Mouse (Mus musculus) kidney, adult 18-20 months (tissue): ENCODE results near the gene Pxt1.
A peak's percentile ranks its signal among the peaks of the same experiment; 100 is the strongest.

Source experiments
- DNase-seq: peaks from one replicate; pipeline ENCODE4 v3.0.0; 2021

Gene Pxt1

DNA sequence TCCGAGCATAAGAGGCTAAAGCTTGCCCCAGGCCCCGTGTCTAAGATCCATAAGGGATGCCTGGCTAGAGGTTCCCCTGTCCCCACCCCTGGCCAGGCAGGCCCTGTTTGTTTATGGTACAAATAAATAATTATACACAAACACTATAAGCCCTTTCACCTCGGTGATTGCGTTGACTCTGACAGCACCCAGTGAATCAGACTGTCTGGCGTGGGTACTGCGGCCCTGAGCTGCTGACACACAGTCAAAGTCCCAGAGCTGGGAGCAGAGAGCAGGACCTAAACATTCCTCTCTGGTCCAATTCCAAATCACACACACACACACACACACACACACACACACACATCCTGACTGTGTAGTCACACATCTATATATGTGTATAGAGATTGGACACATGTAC, 29.7 kb downstream of the Pxt1 start:
- no peak for DNase-seq

DNA sequence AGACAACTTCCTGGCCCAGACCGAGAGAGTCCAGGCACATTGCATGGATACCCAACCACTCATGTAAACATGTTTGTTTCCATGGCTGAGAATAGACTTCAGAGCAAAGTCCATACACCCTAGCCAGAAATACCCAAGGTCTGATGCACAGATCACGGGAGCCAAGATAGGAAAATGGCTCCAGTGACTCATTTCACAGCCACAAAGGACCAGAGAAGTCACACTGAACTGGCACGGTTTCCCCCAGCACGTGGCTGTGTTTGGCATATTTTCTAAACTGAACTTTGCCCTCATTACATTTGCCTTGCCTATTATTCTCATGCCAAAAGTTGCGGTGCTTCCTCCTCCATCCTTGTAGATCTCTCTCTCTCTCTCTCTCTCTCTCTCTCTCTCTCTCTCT, 30.4 kb downstream of the Pxt1 start:
- DNase-seq, result peak; percentile 75

DNA sequence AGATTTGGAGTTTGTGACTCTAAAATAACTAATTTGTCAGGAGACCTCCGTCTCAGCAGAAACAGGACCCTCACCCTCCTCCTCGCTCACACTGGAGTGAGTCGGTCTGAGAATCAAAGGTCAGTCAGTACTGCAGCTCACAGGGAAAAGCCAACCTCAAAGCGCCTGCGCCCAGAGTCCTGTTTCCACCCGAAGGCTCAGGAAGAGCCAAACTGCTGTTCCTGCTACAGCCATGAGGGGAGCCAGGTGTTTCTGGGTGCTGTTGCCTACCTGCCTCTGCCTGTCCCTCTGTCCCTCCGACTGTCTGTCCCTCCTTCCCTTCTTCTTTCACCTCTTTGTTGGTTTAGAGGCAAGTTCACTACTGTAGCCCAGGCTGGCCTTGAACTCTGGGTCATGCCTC, 33.5 kb downstream of the Pxt1 start:
- DNase-seq, result peak; percentile 35

DNA sequence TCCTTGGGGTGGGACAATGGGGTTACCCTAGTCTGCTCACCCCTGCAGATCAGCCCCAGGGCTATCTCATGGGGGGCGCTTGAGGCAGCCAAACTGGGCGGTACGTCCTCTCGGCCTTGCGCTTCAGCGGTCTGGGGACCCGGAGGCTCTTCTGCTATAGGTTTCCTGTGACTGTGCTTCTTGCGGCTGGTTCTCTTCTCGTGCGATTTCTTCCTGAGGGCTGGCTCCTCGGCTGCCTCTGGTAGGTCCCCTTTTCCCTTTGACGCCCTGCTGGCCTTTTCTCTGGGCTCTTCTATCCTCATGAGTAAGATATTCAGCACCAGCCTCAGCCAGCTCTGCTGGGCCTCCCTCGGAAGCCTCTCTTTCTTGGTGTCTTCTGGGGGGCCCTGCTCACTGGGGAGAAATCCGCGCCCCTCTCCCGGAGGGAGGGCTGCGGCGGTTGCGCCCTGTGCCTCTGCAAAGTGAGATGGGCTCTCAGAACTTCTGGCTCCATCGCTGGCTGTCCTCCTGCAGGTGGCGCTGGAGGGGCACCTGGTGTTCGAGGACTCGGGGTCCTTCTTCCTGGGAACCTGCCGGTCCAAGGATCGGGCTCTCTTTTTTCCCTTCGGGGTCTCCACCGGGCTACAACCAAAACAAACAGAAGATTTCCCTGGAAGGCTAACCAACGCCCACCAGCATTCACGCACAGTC, 34.2 kb downstream of the Pxt1 start:
- peak; percentile 66 for DNase-seq

DNA sequence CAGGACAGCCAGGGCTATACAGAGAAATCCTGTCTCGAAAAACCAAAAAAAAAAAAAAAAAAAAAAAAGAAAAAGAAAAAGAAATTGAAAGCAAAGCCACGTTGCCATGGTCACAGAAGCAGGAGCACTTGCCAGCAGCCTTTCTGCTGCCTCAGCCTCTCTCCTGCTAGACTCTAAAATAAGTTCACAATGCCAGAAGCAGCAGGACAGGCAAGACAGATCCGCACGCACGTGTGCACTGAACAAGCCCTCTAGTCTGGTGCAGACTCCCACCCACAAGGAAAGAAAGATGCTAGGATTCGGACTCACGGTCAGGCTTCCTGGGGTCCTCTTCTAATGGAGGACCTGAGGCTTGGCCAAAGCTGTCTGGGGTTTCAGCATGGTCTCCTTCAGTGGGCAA, 35.7 kb downstream of the Pxt1 start:
- DNase-seq, result no peak

DNA sequence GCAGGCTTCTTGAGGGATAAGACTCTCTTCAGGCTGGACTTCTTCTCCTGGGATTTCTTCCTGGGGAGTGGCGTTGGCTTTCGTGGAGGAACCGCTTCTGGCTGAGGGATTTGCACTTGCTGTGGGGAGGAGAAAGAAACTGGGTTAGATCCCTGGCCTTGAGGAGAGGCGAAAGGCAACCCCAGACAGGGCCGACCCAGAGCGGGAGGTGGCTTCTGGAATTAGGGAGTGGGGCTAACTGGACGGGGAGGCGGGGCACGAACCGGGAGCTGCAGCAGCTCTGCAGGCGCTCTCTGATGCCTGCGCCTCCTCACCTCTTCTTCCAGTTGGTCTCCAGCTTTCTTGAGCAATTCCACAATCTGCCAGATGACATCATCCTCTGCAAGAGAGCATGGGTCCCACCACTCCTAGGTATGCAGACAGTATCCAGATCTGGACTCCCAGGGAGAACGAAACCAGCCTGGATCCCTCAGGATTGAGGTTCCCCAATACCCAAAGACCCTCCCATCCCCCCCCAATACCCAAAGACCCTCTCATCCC, 38.2 kb downstream of the Pxt1 start:
- no peak for DNase-seq

DNA sequence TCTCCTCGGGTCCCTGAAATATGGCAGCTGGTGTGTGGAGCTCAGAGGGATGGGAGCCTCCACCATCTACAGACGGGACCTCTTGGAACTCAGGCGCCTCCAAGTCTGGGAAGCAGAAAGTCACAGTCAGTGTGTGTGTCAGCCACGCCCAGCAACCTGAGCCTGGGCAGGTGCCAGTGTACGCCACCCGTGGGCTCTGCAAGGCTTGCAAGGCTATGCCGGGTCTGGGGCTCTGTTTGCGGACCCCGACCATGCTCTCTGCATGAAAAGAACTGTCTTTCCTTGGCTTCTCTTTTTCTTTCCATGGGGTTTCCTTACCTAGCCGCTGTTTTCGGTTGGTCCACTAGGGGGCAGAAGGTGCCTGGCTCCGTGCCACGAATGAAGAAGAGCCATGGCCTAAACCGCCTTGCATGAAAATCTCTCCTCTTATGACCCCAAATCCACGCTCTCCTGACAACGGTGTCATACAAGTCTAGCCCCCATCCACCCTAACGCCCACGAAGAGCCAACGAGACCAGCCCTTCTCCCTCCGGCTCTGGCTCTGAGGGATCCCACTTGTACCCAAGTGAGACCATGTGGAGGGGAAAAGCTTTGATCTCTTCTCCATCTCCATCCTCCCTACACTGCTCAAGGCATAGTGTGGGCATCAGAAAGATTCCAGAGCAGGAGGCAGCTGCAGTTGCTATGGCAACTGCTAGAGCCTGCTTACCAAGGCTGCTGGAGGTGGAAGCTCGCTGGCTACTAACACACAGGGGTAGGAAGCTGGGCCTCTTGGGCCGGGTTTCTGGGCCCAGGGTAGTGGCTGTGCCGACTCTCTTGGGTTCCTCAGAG, 38.9 kb downstream of the Pxt1 start:
- peak; percentile 80 for DNase-seq

DNA sequence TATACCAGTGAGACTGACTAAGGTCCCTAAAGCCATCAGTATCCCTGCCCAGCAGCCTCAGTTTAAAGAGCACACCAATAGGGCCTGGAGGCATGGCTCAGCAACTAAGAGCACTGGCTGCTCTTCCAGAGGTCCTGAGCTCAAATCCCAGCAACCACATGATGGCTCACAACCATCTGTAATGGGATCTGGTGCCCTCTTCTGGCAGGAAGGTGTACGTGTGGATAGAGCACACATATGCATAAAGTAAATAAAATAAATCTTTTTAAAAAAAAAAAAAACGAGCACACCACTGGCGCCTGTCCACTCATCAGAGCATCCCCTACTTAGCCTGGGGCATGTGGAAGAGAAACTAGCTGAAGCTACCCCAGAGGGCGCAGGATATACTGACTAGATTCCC, 42.1 kb downstream of the Pxt1 start:
- DNase-seq, result no peak

DNA sequence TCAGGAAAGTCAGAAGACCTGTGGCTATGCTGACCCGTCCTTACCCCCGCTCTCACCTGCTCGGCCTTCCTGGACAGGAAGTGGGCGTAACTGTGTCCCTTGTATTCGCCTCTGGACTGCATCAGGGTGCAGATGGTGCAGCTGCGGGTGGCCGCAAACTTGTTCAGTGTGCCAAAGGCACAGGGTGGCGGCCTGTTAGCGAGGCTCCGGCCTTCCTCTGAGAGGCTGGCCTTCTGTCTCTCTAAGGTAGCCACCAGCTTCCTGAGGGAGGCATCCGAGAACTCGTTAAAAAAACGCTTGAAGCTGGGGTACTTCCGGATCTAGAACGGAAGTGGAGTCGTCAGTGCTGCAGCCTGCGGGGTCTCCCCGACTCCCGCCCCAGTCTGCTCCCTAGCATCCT, 44.2 kb downstream of the Pxt1 start:
- DNase-seq, result no peak

DNA sequence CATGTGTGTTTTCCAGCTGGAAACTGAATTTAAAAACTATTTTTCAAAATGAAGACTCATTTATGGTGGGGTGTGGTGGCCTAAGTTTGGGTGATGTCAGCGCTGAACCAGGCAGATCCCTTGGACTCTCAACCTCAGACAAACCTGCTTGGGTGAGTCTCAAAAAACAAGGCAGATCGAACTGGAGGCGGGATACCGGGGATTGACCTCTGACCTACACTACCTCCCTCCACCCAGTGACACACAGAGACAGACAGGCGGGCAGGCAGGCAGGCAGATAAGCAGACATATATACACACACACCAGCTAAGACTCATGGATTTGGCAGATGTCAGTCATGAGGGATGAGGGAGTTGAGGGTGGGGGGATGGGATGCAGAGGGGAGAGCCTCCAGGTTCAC, 45.4 kb downstream of the Pxt1 start:
- DNase-seq, result no peak

DNA sequence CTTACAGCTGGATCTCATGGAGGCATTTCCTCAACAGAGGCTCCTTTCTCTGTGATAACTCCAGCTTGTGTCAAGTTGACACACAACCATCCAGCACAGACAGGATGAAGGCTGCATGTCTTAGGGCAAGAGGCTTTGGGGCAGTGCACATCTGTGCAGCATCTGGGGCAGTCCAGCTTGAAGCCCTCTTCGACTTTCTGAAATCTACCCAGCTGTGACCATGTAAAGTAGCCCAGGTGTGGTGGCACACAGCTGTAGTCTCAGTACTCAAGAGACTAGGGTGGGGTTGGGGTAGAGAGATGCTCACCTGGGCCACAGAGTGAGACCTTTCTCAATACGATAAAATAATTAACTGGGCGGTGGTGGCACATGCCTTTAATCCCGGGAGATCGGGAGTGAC, 45.8 kb downstream of the Pxt1 start:
- DNase-seq, result no peak

DNA sequence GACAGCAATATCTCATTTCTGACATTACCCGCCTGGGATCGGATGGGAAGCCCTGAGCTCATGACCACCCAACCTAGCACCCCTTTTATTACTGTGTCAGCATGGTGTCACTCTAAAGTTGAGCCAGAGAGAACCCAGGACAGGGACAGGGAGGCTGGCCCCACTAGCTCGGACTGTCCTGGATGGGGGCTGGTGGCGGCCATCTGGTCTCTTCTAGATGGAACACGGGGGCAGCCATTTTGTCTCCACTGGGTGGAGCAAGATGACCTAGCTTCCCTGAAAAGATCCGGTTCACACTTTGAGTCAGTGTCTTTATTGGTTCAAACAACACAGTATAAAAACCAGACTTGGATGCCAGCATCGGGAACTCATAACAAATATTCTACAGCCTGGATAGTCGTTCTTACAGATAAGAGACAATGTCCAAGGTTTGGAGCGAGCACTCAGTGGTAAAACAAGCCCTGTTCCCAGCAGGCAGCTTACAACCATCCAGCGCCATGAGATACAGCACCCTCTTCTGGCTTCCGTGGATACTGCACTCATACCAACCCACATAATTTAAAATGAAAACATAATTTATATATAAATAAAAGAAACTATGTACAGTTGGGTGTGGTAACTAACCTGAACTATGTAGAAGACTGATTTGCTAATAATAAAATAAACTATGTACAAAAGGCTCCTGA, 47.4 kb downstream of the Pxt1 start:
- DNase-seq, result no peak

DNA sequence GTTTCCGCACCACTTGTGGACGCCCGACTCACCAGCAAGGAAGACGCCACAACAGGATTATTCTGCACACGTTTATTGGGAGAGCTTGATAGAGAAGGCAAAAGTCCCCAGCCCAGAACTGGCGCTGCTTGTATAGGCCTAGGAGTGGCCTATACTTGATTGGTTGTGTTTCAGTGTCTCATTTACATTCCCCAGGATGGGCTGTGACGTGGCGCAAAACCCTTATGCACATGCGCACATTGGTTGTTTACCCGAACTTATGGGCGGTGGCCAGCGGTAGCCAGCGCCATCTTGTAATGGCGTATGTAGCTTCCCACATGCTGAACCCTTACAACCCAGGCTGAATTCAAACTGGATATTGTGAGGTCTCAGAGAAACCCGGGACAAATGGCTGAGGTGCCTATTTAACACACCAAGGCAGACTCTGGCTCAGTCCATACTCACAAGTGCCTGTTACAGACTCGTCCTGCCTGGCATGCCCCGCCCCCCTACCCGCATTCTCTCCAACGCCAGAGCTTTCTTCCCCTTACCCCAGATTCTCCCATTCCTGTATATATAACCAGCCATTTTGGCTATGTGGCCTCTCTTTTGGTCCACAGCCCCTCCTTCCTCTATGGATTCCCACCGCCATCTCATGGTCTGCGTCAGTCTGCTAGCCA, 48.3 kb downstream of the Pxt1 start:
- DNase-seq, result no peak

DNA sequence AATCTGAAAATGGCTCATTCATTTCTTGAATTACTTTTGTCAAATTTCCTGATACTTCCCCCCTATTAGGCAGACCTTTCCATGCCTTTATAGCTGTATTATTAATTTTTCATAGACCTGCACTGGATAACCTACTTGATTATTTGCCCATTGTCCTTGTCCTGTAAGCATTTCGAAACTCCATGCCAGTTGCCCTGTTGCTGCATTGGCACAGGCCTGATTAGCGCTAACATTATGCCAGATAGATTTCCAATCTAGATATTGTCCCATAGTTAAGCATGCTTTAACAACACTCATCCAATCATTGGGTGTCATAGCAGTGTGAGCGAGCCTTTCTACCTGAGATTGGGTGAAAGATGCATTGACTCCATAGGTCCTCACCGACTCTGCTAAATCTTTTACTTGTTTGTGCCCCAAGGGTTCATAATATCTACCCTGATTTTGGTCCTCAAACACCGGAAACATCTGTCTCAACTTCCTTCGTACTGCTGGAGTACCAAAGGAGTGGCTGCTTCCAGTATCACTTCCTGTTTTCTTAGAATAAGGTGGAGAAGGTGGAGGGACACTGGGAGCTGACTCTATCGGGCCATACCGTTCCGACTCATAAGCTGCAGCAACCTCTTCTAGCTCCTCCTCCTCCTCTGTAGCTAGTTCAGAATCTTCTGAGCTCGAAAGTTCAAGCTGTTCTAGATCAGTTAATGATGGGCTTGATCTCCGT, 49.4 kb downstream of the Pxt1 start:
- no peak for DNase-seq

DNA sequence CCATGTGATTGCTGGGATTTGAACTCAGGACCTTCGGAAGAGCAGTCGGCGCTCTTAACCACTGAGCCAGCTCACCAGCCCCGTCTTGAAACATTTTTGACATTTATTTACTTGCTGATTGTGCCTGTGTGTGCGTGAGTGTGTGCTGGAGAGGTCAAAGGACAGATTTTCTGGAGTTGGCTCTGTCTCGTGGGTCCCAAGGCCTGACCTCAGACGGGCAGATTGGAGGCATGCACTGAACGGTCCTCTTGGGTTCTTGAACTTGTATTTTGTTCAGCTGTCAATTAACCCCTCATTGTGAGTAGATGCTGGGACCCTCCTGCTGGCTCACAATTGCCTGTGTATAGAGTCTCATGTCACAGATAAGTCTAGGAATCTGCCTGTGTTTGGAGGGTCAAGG, 57.4 kb downstream of the Pxt1 start:
- no peak for DNase-seq

DNA sequence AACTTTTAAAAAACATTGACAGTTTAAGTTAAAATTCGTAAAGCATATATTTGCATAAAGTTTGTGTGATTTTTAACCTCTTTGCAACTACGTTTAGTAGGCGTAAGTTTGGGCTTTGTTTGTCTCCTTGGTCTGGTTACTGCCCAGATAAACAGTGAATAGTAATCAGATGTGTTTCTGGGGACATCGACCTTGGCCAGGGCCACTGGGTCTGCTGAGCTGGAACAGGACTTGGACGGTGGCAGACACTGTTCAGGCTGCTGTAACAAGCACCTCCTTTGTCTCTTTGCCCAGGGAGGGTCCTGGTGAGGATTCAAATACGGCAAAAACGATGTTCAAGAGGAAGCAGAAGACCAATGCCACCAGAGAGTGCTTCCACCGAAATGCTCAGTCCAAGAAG, 58.4 kb downstream of the Pxt1 start:
- no peak for DNase-seq
